Mouse (Mus musculus) hindbrain, embryonic 12.5 days (tissue): ENCODE measurements around the gene Sdccag8. TPM values are rescaled to one million over a fixed set of nuclear protein-coding genes. Genes with fewer than 3 reads are reported as not detected.

ENCODE experiments used
- ATAC-seq: fragments of 200-750 bp; cut with Nextera tagmentation; 2 replicates; pipeline ENCODE4 v1.8.0; 2017; ENCODE audit warnings: moderate TSS enrichment; ENCODE audit not compliant: low FRiP score
- H3K27ac ChIP-seq: fragments of 300-500 bp; sonication (generic); 2 replicates; pipeline ENCODE4 v1.5.1; 2016; ENCODE audit warnings: mild to moderate bottlenecking
- H3K27me3 ChIP-seq: fragments of 300-500 bp; sonication (generic); 2 replicates; pipeline ENCODE4 v1.6.1; 2016; ENCODE audit warnings: mild to moderate bottlenecking
- H3K36me3 ChIP-seq: fragments of 300-500 bp; sonication (generic); 2 replicates; pipeline ENCODE4 v1.6.1; 2016; ENCODE audit warnings: mild to moderate bottlenecking
- H3K4me1 ChIP-seq: fragments of 300-500 bp; sonication (generic); 2 replicates; pipeline ENCODE4 v1.6.1; 2016
- H3K4me2 ChIP-seq: fragments of 300-500 bp; sonication (generic); replicated peaks from 2 replicates; pipeline ENCODE4 v1.6.1; 2016; ENCODE audit warnings: mild to moderate bottlenecking
- H3K4me3 ChIP-seq: fragments of 300-500 bp; sonication (generic); 2 replicates; pipeline ENCODE4 v1.5.1; 2016; ENCODE audit warnings: mild to moderate bottlenecking
- H3K9ac ChIP-seq: fragments of 300-500 bp; sonication (generic); 2 replicates; pipeline ENCODE4 v1.6.1; 2016; ENCODE audit warnings: mild to moderate bottlenecking, moderate library complexity
- H3K9me3 ChIP-seq: fragments of 300-500 bp; sonication (generic); replicated peaks from 2 replicates; pipeline ENCODE4 v1.6.1; 2016; ENCODE audit warnings: mild to moderate bottlenecking
- WGBS: fragments of 180-500 bp; shearing (Covaris S2); methylation state at CpG from one replicate; pipeline ENCODE4 v1.1.7; 2016; 5-methylcytosine and 5-hydroxymethylcytosine counted together
- polyA plus RNA-seq: library from polyadenylated mRNA; unstranded; fragments of >200 nt; fragmentation: Nextera tagmentation; extraction: Ambion mirVana; gene quantifications from 2 replicates; pipeline ENCODE4 v1.2.1, GENCODE M21; 2016

The Sdccag8 gene
- polyA plus RNA-seq, 1 experiment from 2014 or later, result 24.8 TPM

DNA sequence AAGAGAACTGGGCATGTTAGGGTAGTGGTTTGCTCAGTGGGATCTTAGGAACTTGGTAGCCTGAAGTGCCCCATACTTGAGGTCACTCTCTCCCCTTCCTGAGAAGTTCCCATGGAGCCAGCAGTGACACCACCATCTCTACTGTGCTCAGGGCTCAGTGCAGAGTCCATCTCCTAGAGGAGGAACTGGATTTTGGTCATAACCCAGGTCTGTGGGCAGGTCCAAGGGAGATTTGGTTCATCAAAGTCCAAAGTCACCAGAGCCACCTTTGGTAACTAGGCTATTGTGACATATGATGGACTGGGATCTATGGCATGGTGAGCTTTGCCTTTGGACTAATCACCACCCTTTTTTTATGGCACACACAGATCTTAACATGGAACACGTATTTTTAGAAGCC, 198.9 kb downstream of the Sdccag8 start:
- Histone ChIP-seq H3K9ac (no peak overlapping the region), H3K27ac (no peak overlapping the region), H3K4me3 (no peak overlapping the region), H3K27me3 (no peaks in the 10 kb centered on the region), H3K4me2 (no peak overlapping the region), H3K36me3 (no peaks in the 10 kb centered on the region; the same call in 1 of the 2 replicates), H3K9me3 (no peaks in the 10 kb centered on the region), H3K4me1 (peaks cover 45% of the 10 kb centered on the region)
- WGBS, result 91% methylated on average over 1 of the region's 1 CpGs
- ATAC-seq, result no peak

DNA sequence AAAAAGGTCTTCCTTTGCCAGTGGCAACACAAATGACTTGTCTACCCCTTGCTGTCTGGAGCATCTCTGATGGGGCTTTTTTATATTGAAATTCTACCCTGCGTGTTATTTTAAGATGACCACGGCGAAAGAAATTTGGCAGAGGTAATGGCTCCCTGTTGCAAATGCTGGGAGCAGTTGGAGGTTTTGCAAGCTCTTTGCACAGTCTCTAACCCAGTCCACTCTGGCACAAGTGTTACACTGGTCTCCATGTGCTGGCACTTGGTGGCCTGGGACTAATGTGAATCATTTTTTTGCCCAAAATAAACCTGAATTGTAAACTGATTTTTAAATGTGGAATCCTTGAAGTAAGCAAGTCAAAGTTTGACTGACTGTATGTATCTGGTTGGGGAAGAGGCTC, 199.3 kb downstream of the Sdccag8 start:
- Histone ChIP-seq H3K36me3 (no peaks in the 10 kb centered on the region; the same call in 1 of the 2 replicates), H3K9me3 (no peaks in the 10 kb centered on the region), H3K9ac (no peak overlapping the region), H3K4me2 (no peak overlapping the region), H3K27ac (no peak overlapping the region), H3K27me3 (no peaks in the 10 kb centered on the region), H3K4me1 (peaks cover 45% of the 10 kb centered on the region), H3K4me3 (no peak overlapping the region)
- 82% methylated on average over 3 of the region's 3 CpGs for WGBS
- no peak for ATAC-seq

DNA sequence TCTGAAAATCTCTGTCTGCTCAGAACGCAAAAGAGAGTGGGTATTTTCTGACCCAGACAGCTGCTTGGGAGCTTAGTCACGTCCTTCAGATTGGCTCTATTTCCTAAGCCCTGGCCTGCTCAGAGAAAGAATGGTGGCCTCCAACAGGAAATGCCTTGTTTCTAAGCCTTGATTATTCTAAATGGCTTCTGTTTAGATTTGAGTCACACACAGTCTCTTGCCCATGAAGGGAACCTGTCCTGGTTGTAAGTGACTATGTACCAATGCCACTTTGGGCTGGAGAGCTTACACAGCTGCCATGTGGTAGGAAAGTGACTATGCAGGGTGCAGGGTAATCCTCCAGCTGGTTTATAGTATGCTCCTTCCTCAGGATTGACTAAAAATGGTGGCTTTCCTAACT, 199.9 kb downstream of the Sdccag8 start:
- WGBS, result 75% methylated on average over 2 of the region's 2 CpGs
- Histone ChIP-seq H3K27ac (peak overlapping the region; percentile 64; the same call in 1 of the 2 replicates), H3K4me1 (peaks cover 48% of the 10 kb centered on the region), H3K36me3 (no peaks in the 10 kb centered on the region; the same call in 1 of the 2 replicates), H3K9ac (no peak overlapping the region), H3K4me2 (no peak overlapping the region), H3K4me3 (no peak overlapping the region), H3K9me3 (no peaks in the 10 kb centered on the region), H3K27me3 (no peaks in the 10 kb centered on the region)
- no peak for ATAC-seq

DNA sequence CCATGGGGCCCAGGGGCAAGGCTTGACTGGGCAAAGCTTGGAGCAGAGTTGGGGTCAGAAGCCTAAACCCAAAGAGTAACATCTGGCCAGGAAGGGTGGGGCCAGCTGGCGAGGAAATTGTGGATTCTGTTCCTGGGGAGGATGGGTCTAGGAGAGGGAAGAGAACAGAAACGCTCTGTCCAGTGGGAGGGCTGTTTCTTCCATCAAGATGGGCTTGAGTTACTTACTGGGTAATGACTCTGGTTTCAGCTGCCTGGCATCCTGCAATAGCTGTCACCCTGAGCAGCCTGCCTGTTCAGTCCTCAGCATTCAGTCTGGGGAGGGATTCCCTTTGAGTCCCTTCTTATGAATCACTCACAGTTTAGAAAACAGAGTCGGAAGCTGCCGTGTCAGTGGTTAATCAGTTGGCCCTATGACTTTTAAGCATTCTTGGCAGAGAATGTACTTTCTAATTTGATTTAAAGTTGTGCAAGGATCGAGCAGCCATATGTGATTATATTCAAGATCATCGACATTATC, 200.5 kb downstream of the Sdccag8 start:
- Histone ChIP-seq H3K4me3 (no peak overlapping the region), H3K4me2 (no peak overlapping the region), H3K36me3 (no peaks in the 10 kb centered on the region; the same call in 1 of the 2 replicates), H3K9ac (no peak overlapping the region), H3K9me3 (no peaks in the 10 kb centered on the region), H3K4me1 (peaks cover 43% of the 10 kb centered on the region), H3K27ac (peak overlapping the region; percentile 64; the same call in 1 of the 2 replicates), H3K27me3 (no peaks in the 10 kb centered on the region)
- no peak for ATAC-seq
- 63% methylated on average over 6 of the region's 6 CpGs for WGBS

DNA sequence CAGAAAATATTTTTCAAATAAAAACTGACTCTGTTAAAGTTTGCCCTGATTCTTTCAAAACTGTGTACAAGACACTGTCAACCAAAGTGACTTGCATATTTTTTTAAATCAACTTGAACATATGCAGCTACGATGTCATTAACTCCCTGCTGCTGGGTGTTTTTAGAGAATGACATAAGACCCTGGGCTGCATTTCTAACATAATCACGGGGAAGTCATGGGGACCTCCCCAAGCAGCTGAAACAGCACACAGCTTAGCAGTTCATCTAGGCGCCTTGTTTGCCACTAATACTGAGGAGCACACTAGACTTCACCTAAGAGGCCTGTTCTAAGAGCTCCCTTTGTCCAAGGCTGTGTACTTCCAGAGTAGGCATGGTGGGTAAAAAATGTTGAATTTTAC, 201.5 kb downstream of the Sdccag8 start:
- no peak for ATAC-seq
- H3K4me2 ChIP-seq, result no peak overlapping the region
- peaks cover 34% of the 10 kb centered on the region for H3K4me1 ChIP-seq
- no peaks in the 10 kb centered on the region for H3K27me3 ChIP-seq
- H3K4me3 ChIP-seq, result no peak overlapping the region
- 40% methylated on average over 3 of the region's 3 CpGs for WGBS
- no peaks in the 10 kb centered on the region; the same call in 1 of the 2 replicates for H3K36me3 ChIP-seq
- peak overlapping the region; percentile 17; the same call in 1 of the 2 replicates for H3K27ac ChIP-seq
- H3K9me3 ChIP-seq, result no peaks in the 10 kb centered on the region
- H3K9ac ChIP-seq, result no peak overlapping the region

DNA sequence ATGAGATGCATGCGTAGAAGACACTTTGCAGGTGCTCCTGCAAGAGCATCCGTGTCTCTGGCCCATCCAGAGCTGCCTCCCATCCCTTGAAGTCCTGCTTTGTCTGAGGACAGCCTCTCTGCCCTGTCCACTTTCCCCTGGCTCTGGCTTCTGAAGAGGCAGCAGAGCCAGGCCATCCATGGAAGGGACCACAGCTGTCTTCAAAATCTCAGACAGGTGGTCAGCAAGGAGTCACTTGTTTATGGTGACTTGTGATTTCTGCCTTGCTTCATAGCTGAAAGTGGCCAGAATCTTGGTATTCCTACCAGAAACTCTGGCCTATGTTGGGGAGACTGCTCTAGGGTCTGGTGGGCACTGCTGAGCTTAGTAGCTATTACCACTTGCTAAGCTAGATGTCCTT, 202.3 kb downstream of the Sdccag8 start:
- Histone ChIP-seq H3K4me2 (no peak overlapping the region), H3K27ac (no peak overlapping the region), H3K27me3 (no peaks in the 10 kb centered on the region), H3K4me3 (no peak overlapping the region), H3K9me3 (no peaks in the 10 kb centered on the region), H3K4me1 (peaks cover 26% of the 10 kb centered on the region), H3K9ac (no peak overlapping the region), H3K36me3 (no peaks in the 10 kb centered on the region; the same call in 1 of the 2 replicates)
- no peak for ATAC-seq
- 95% methylated on average over 2 of the region's 2 CpGs for WGBS

DNA sequence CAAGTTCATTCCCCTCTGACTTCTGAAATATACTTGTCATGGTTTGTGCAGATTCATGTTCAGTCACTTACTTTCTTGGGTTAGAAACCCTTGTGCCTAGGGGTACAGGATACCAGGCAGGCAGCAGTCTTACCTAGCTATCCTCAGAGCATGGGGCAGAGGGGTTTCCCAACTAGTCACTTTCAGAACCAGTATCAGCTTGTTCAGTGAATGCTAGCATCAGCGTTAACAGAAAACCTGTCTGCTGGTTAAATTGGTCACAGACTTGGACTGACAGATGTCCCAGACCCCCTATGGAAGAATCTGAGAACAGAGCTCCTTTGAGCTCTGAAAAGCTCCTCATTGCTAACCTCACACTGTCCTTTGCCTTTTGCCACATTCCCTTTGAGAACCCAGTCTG, 204.3 kb downstream of the Sdccag8 start:
- Histone ChIP-seq H3K9me3 (no peaks in the 10 kb centered on the region), H3K4me3 (no peak overlapping the region), H3K4me2 (no peak overlapping the region), H3K9ac (no peak overlapping the region), H3K4me1 (peaks cover 22% of the 10 kb centered on the region), H3K27ac (no peak overlapping the region), H3K27me3 (no peaks in the 10 kb centered on the region), H3K36me3 (peaks cover 12% of the 10 kb centered on the region)
- ATAC-seq, result no peak
- WGBS, result 82% methylated on average over 1 of the region's 1 CpGs

DNA sequence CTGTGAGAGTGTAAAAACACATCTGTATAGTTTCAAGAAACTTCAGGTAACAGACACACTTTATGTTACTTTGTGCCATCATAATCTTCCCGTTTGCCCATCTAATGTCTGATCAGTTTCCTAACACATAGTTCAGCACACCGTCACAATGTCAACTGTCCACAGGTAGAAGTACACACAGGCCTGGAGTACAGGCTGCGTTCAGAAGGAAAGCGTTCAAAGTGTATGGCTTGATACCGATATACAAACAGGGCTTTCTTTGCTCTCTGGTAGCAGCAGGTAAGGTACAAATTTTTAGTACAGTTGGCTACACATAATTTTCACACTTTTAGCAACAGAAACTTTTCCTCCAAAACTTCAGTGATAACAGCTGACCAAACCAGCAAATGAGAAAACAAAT, 205.2 kb downstream of the Sdccag8 start:
- 92% methylated on average over 5 of the region's 5 CpGs for WGBS
- Histone ChIP-seq H3K9ac (no peak overlapping the region), H3K4me1 (peaks cover 20% of the 10 kb centered on the region), H3K27me3 (no peaks in the 10 kb centered on the region), H3K9me3 (no peaks in the 10 kb centered on the region), H3K4me3 (no peak overlapping the region), H3K36me3 (peaks cover 12% of the 10 kb centered on the region), H3K27ac (no peak overlapping the region), H3K4me2 (no peak overlapping the region)
- ATAC-seq, result no peak

DNA sequence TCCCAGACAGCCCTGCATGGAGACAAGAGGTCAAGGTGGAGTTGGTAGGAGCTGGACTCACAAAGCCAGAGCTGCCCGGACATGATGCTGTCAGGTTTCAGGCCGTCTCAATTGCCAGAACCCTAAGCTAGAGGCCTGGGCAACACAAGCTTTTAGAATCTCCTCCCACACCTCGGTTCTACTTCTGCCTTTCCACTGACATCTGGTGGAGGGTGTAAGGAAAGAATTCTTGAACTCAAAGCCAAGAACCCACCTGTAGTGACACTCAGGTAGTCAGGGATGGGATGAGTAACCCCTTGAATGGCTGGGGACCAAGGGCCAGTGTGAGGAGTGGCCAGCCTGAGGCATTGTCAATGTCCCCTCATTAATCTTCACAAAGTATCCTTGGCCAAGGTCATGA, 208.3 kb downstream of the Sdccag8 start:
- no peaks in the 10 kb centered on the region for H3K9me3 ChIP-seq
- no peak overlapping the region for H3K27ac ChIP-seq
- H3K4me3 ChIP-seq, result no peak overlapping the region
- H3K36me3 ChIP-seq, result peaks cover 18% of the 10 kb centered on the region
- 73% methylated on average over 3 of the region's 3 CpGs for WGBS
- H3K27me3 ChIP-seq, result no peaks in the 10 kb centered on the region
- no peak overlapping the region for H3K9ac ChIP-seq
- H3K4me2 ChIP-seq, result no peak overlapping the region
- no peak for ATAC-seq
- H3K4me1 ChIP-seq, result 0 out of 2 replicates have a peak, but pooled peaks cover 3% of the 10 kb centered on the region

DNA sequence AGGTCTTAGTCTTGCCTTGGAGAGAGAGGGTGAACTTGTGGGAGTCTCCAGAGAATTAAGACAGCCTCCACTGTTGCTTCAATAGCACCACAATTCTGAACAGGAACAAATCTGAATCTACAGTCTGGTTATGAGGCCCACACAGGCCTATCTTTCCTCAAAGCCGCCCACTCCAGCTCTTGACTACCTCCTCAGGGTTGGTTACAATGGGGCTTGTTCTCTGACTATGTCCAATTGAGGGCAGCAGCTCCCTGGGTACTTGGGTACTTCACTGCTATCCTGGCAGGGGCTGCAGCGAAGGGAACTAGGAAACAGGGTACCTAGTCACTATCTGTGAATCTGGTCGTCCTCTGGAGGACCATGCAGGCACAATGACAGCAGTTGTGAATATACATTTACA, 213.2 kb downstream of the Sdccag8 start:
- 97% methylated on average over 3 of the region's 3 CpGs for WGBS

DNA sequence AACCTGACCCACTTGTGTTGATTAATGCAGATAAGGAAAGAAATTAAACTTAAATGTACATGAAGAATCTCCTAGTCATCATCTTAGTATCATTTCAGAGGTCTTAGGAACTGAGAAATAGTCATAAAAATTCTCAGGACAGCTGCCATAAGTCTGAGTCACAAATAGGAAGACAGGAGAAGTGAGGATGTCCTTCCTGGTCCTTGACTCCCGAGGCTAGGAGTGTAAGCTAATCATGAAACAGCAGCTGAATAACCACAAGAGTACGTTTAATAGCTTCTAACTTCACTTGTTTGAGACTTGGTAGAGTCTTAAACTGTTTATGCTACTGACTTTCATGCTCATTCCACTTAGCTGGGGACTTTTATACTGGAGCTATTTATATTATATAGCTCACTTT, 214.6 kb downstream of the Sdccag8 start:
- 93% methylated on average over 2 of the region's 2 CpGs for WGBS
- Histone ChIP-seq H3K9me3 (no peaks in the 10 kb centered on the region), H3K27me3 (no peaks in the 10 kb centered on the region), H3K27ac (no peak overlapping the region), H3K4me1 (0 out of 2 replicates have a peak, but pooled peaks cover 2% of the 10 kb centered on the region), H3K36me3 (peaks cover 11% of the 10 kb centered on the region; the same call in 1 of the 2 replicates), H3K4me2 (no peak overlapping the region), H3K9ac (no peak overlapping the region), H3K4me3 (no peak overlapping the region)
- ATAC-seq, result no peak

More for the DNA sequence above, 213.2 kb downstream of the Sdccag8 start:
- Histone ChIP-seq H3K36me3 (peaks cover 18% of the 10 kb centered on the region), H3K9ac (no peak overlapping the region), H3K4me3 (no peak overlapping the region), H3K9me3 (no peaks in the 10 kb centered on the region), H3K4me2 (no peak overlapping the region), H3K4me1 (0 out of 2 replicates have a peak, but pooled peaks cover 2% of the 10 kb centered on the region), H3K27me3 (no peaks in the 10 kb centered on the region), H3K27ac (no peak overlapping the region)
- ATAC-seq, result no peak

DNA sequence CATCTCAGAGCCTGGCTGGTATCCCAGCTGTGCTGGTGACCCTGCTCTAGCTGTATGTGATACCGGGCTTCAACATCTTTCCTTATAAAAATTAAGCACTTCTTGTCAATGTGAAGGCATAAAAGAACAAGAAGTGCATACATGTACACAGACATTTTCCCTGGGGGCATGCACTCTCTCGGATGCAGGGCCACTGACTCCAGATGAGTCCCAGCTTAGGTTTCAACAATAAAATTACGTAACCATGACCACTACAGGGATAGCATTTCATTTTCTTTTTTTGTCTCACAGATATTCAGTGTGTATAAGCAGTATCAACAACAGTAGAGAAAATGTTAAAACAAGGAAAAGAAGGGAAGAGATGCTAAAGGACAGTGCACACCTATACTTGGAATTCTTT, 216.2 kb downstream of the Sdccag8 start:
- H3K4me1 ChIP-seq, result 0 out of 2 replicates have a peak, but pooled peaks cover 2% of the 10 kb centered on the region
- no peak overlapping the region for H3K4me3 ChIP-seq
- peaks cover 4% of the 10 kb centered on the region; the same call in 1 of the 2 replicates for H3K36me3 ChIP-seq
- no peaks in the 10 kb centered on the region for H3K9me3 ChIP-seq
- no peaks in the 10 kb centered on the region for H3K27me3 ChIP-seq
- 52% methylated on average over 3 of the region's 3 CpGs for WGBS
- peak; percentile 29; the same call in 1 of the 2 replicates for ATAC-seq
- H3K9ac ChIP-seq, result no peak overlapping the region
- no peak overlapping the region for H3K4me2 ChIP-seq
- H3K27ac ChIP-seq, result no peak overlapping the region

DNA sequence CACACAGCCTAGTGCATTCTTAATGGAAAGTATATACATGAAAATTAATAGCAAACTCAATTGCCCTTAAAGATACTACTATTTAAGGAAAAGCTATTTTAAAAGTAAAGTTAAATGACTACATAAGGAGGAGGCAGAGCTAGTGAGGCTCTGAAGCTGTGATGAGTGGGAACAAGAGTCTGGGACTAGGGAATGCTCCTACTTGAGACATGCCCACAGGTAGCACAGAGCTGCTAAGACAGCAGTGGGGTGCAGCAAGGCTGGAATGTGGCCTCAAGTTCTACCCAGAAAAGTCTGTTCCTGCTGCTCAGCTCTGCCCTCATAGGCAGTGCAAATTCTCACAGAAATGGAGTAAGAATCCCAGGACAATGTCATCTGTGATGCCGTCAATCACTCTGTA, 216.7 kb downstream of the Sdccag8 start:
- no peak overlapping the region for H3K9ac ChIP-seq
- peaks cover 4% of the 10 kb centered on the region; the same call in 1 of the 2 replicates for H3K36me3 ChIP-seq
- no peaks in the 10 kb centered on the region for H3K9me3 ChIP-seq
- H3K4me3 ChIP-seq, result no peak overlapping the region
- no peak overlapping the region for H3K27ac ChIP-seq
- H3K4me1 ChIP-seq, result 0 out of 2 replicates have a peak, but pooled peaks cover 2% of the 10 kb centered on the region
- no peak for ATAC-seq
- 94% methylated on average over 1 of the region's 1 CpGs for WGBS
- no peaks in the 10 kb centered on the region for H3K27me3 ChIP-seq
- H3K4me2 ChIP-seq, result no peak overlapping the region
